Mouse (Mus musculus) effector memory CD4-positive, alpha-beta T cell, adult 7 months (primary cell): ENCODE results near the gene H2-K1. TPM values are rescaled to one million over a fixed set of nuclear protein-coding genes. Genes with fewer than 3 reads are reported as not detected.

Source experiments
- polyA plus RNA-seq: library from polyadenylated mRNA; unstranded; fragments of 100-300 nt; shearing (Covaris generic); gene quantifications from one replicate; pipeline ENCODE4 v1.2.1, GENCODE M21; 2017

The H2-K1 gene
- 13,530 TPM for polyA plus RNA-seq

DNA sequence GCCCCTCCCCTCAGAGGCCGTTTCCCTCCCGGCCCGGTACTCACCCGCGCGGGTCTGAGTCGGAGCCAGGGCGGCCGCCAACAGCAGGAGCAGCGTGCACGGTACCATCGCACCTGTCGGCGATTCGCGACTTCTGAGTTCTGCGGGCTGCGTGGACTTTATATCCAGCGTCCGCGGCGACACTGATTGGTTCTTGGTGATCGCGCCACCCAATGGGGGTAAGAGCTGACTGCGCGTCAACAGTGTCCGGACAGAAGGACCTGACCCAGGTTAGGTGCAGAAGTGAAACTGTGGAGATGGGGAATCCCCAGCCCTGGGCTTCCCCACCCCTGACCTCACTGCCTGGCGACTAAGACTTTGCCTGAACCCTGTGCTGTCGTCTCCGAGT is at the start of gene H2-K1:
H2-K1 (minus strand) TSS at position 198 of the 388 bp plus-strand sequence.

DNA sequence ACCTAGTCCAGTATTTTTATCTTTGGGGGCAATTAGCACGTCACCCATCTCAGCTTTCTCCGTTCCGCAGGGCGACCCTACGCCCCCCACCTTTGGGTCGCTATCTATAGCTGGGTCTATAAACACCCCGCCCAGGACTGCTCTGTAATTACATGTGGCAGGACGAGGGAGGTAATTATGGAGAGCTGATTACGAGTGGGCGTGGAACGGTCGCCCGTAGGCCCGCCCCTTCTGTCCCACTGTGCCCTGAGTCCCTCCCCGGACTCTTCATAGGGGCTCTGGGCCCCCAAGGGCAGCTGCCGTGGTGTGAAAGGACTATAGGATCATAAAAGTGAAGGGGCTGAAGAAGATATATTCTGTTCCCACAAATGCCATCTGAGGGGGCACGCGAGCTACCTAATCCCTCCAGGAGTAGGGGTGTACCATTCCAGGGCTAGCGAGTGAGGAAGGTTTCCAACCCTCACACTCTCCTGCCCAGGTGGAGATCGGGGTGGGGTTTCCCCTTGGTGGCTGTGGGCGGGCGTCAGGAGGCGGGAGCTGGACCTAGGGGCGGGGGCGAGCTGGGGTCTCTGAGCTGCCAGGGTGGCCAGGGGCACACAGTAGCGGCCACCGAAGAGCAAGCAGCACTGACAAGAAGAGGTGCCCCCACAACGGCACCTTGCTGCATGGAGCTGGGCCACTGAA is 38.9 kb upstream of the H2-K1 start, which contains the start of gene Col11a2:
Col11a2 (plus strand) TSS at position 560 of the 684 bp plus-strand sequence.

GRCm38 (mm10) chr17:34031465-34032173 is 31.5 kb upstream of the H2-K1 start, which contains the start of the genes Slc39a7 and Rxrb:
TSS of gene Slc39a7 (minus strand) at chr17:34031682.
TSS of gene Rxrb (plus strand) at chr17:34031812.

DNA sequence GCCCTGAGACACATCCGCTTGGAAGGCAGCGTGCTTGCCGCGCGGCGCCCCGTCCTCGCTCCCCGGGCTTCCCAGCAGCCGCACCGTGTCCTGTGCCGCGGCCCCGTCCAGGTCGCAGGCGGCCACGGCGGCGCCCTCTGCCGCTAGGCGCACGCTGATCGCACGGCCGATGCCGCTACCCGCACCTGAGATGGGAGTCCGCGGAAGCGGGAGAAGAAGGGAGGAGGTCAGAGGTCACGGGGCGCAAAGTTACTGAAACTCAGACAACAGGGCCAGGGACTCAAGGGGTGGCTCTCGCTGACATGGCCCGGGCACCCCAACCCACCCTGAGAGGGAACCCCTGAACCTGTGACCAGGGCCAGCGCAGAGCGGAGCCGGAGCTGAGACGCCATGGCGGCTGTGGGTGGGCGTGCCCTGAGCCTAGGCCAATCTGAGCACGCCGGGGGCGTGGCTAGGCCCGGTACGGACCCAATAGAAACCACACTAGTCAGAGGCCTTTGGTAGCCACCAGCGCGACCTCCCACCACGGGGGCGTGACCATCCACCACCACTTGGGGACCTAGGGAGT is 27.6 kb upstream of the H2-K1 start, which contains the start of gene H2-Ke6:
H2-Ke6 (minus strand) TSS at position 405 of the 568 bp plus-strand sequence.

DNA sequence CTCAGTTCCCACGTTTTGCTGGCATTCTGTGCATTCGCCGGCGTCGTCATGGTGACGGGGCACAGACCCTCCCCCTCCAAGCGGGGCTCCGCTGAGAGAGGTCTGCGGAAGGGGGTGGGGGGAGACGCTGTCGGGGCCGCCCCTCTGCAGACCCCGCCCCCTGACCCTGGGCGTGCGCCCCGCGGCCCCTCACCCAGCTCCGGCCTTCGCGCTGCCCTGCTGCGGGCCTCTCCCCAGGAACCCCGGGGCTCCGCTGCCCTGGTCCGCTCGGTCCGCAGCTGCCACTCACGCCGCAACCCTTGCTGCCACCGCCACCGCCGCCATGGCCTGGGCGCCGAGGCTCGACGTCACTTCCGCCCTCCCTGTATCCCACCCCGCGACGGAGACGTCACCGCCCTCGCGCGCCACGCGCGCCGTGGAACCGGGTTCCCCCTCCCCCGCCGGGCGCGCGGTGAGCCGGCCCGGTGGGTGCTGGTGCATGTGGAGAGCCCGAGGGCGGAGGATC is 24.2 kb upstream of the H2-K1 start, which contains the start of gene Ring1:
Ring1 (minus strand) TSS at position 364 of the 505 bp plus-strand sequence.

DNA sequence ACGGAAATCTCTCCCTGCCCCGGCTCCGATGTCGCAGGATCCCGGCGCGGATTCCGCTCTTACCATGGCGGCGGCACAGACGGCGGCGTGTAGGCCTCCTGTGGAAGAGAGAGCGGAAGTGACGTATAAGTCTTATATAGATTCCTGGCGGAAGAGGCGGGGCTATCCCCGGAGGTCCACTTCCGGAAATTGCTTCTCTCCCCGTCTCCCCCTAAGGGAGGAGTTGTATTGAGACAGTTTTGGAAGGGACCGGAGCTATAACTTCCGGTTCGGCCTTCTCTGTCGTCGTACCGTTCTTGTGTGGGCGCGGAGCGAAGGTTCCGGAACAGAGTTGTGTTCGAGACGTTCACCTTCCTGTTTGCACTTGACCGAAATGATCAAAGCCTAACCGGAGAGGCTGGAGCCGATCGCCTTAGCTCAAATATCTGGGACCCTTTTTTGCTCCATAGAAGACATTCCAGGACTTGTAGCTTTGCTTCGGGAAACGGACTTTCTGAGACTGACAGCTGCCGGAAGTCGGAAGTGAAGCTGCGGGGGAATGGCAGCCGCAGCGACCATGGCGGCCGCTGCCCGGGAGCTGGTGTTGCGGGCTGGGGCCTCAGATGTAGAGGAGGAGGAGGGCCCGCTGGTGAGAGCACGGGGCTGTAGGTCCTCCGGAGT is 44.5 kb downstream of the H2-K1 start, which contains the start of the genes Vps52 and Rps18:
Vps52 (plus strand) TSS at position 258 of the 660 bp plus-strand sequence.
Rps18 (minus strand) TSS at position 447 of the 660 bp plus-strand sequence.

DNA sequence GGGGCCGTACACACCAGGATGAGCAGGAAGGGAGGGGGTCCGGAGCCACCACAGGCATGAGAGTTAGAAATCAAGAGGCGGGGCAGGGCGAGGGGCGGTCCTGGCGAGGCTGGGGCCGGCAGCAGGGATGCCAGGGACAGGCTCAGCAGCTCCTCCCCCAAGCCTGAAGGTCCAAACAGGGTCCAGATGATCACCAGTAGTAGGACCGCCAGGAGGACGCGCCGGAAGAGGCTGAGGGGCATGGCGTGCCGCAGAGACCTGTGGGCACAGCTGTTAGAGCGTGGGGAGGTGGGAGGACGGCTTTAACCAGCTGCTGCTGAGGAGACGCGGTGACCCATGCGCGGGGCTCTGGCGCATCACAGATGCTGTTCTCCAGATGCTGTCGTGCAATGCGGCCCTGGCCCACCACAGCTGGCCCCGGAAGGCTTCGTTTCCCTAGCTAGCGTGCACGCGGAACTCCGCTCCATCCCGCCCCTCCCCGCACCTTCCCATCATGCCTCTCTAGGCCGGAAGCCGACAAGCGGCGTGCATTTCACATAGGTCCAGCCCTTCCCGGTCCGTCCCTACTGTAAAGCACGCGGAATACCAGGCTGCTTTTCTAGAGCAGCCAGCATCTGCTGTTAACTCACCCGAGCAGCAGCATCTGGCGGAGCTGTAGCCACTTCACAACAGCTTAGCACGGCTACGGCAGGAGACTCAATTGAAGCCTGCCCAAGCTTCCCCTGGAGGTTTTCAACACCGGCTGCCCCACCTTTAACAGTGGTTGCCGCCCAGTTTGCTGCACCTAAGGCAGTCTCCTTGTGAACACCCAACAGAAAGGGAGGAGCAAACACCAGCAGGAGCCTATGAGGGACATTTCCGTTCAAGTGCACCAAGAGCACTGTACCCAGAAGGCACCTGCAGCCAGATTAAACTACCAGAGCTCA is 48.9 kb downstream of the H2-K1 start, which contains the start of gene B3galt4:
B3galt4 (minus strand) TSS at position 468 of the 926 bp plus-strand sequence.

Other genes starting within 250 kb of the H2-K1 start
- 316 TPM for gene Rab11b, start 239.8 kb downstream of the H2-K1 start, polyA plus RNA-seq
- gene Angptl4, start 218.5 kb downstream of the H2-K1 start, polyA plus RNA-seq: 1.1 TPM
- gene Kank3, start 189.8 kb downstream of the H2-K1 start, polyA plus RNA-seq: 4.4 TPM
- gene Rps28, start 175.8 kb downstream of the H2-K1 start, polyA plus RNA-seq: 951 TPM
- 204 TPM for gene Ndufa7, start 175.8 kb downstream of the H2-K1 start, polyA plus RNA-seq
- gene Cd320, start 157.3 kb downstream of the H2-K1 start, polyA plus RNA-seq: 15.4 TPM
- gene Gm7029, start 126.5 kb downstream of the H2-K1 start, polyA plus RNA-seq: not detected
- not detected for gene Kifc1, start 109.7 kb downstream of the H2-K1 start, polyA plus RNA-seq
- gene Platr17, start 95.2 kb downstream of the H2-K1 start, polyA plus RNA-seq: 1.1 TPM
- gene Daxx, start 90.9 kb downstream of the H2-K1 start, polyA plus RNA-seq: 50.2 TPM
- gene Tapbp, start 84.4 kb downstream of the H2-K1 start, polyA plus RNA-seq: 361 TPM
- 17.3 TPM for gene Zbtb22, start 84.4 kb downstream of the H2-K1 start, polyA plus RNA-seq
- gene Rgl2, start 70.8 kb downstream of the H2-K1 start, polyA plus RNA-seq: 79.3 TPM
- gene Pfdn6, start 60.0 kb downstream of the H2-K1 start, polyA plus RNA-seq: 83.9 TPM
- gene Wdr46, start 59.7 kb downstream of the H2-K1 start, polyA plus RNA-seq: 39.0 TPM
- 8.6 TPM for gene B3galt4, start 48.9 kb downstream of the H2-K1 start, polyA plus RNA-seq
- 38.1 TPM for gene Vps52, start 44.5 kb downstream of the H2-K1 start, polyA plus RNA-seq
- 2,394 TPM for gene Rps18, start 44.3 kb downstream of the H2-K1 start, polyA plus RNA-seq
- gene Ring1, start 24.3 kb upstream of the H2-K1 start, polyA plus RNA-seq: 26.1 TPM
- gene H2-Ke6, start 27.7 kb upstream of the H2-K1 start, polyA plus RNA-seq: 225 TPM
- 137 TPM for gene Slc39a7, start 31.3 kb upstream of the H2-K1 start, polyA plus RNA-seq
- gene Rxrb, start 31.5 kb upstream of the H2-K1 start, polyA plus RNA-seq: 78.8 TPM
- 0.27 TPM for gene Col11a2, start 39.1 kb upstream of the H2-K1 start, polyA plus RNA-seq
- 1.2 TPM for gene H2-Oa, start 92.0 kb upstream of the H2-K1 start, polyA plus RNA-seq
- 12.1 TPM for gene H2-DMa, start 119.2 kb upstream of the H2-K1 start, polyA plus RNA-seq
- 260 TPM for gene Brd2, start 122.3 kb upstream of the H2-K1 start, polyA plus RNA-seq
- gene H2-DMb2, start 143.0 kb upstream of the H2-K1 start, polyA plus RNA-seq: 0.28 TPM
- gene H2-DMb1, start 152.7 kb upstream of the H2-K1 start, polyA plus RNA-seq: 1.0 TPM
- 207 TPM for gene Tap1, start 187.2 kb upstream of the H2-K1 start, polyA plus RNA-seq
- 283 TPM for gene Psmb9, start 187.4 kb upstream of the H2-K1 start, polyA plus RNA-seq
- gene Psmb8, start 197.4 kb upstream of the H2-K1 start, polyA plus RNA-seq: 746 TPM
- gene Tap2, start 203.2 kb upstream of the H2-K1 start, polyA plus RNA-seq: 259 TPM
- gene H2-Ob, start 238.6 kb upstream of the H2-K1 start, polyA plus RNA-seq: 20.6 TPM